Mouse (Mus musculus) hindbrain, embryonic 10.5 days (tissue): Measurements from ENCODE around the gene Map7d2. TPM values are rescaled to one million over a fixed set of nuclear protein-coding genes. Genes with fewer than 3 reads are reported as not detected.
"Not testable (repeated sequence)": the region's sequence is repeated elsewhere in the genome, so short reads cannot be mapped to it uniquely, and the experiment has no call there.

ENCODE experiments used
- DNase-seq: peaks from one replicate; pipeline ENCODE4 v3.0.0-alpha.2; 2017; ENCODE audit warnings: low spot score
- H3K27ac ChIP-seq: fragments of 300-500 bp; sonication (generic); 2 replicates; pipeline ENCODE4 v1.5.1; 2016; ENCODE audit warnings: mild to moderate bottlenecking, moderate library complexity
- H3K27me3 ChIP-seq: fragments of 300-500 bp; sonication (generic); 2 replicates; pipeline ENCODE4 v1.6.1; 2016; ENCODE audit warnings: mild to moderate bottlenecking; ENCODE audit not compliant: poor library complexity, insufficient read depth, severe bottlenecking
- H3K36me3 ChIP-seq: fragments of 300-500 bp; sonication (generic); 2 replicates; pipeline ENCODE4 v1.6.1; 2016; ENCODE audit warnings: mild to moderate bottlenecking, moderate library complexity
- H3K4me1 ChIP-seq: fragments of 300-500 bp; sonication (generic); replicated peaks from 2 replicates; pipeline ENCODE4 v1.6.1; 2016; ENCODE audit warnings: mild to moderate bottlenecking
- H3K4me3 ChIP-seq: fragments of 300-500 bp; sonication (generic); 2 replicates; pipeline ENCODE4 v1.5.1; 2016; ENCODE audit warnings: mild to moderate bottlenecking, moderate library complexity
- H3K9me3 ChIP-seq: fragments of 300-500 bp; sonication (generic); 2 replicates; pipeline ENCODE4 v1.6.1; 2016; ENCODE audit warnings: mild to moderate bottlenecking, moderate library complexity
- WGBS: fragments of 180-500 bp; shearing (Covaris S2); methylation state at CpG from one replicate; pipeline ENCODE4 v1.1.7; 2016; 5-methylcytosine and 5-hydroxymethylcytosine counted together
- polyA plus RNA-seq: library from polyadenylated mRNA; unstranded; fragments of >200 nt; fragmentation: Nextera tagmentation; extraction: Ambion mirVana; gene quantifications from 2 replicates; pipeline ENCODE4 v1.2.1, GENCODE M21; 2016

Gene Map7d2
- polyA plus RNA-seq, 1 experiment from 2014 or later, result 11.2 TPM

GRCm38 (mm10) chrX:159459006-159459654 lies 44.8 kb downstream of the Map7d2 start:
- no peaks in the 10 kb centered on the region for H3K36me3 ChIP-seq
- H3K4me1 ChIP-seq, result peaks cover 11% of the 10 kb centered on the region; the same call in 1 of the 2 replicates
- no peaks in the 10 kb centered on the region for H3K9me3 ChIP-seq
- peaks cover 8% of the 10 kb centered on the region; the same call in 1 of the 2 replicates for H3K27me3 ChIP-seq
- peak overlapping the region; percentile 80 for H3K27ac ChIP-seq
- 37% methylated on average over 7 of the region's 7 CpGs for WGBS
- H3K4me3 ChIP-seq, result peak overlapping the region; percentile 42
- DNase-seq, result peak; percentile 42

GRCm38 (mm10) chrX:159474799-159475198 lies 60.4 kb downstream of the Map7d2 start:
- H3K27ac ChIP-seq, result no peak overlapping the region
- H3K36me3 ChIP-seq, result 0 out of 2 replicates have a peak, but pooled peaks cover 2% of the 10 kb centered on the region
- H3K4me3 ChIP-seq, result no peak overlapping the region
- H3K9me3 ChIP-seq, result no peaks in the 10 kb centered on the region
- H3K4me1 ChIP-seq, result no peaks in the 10 kb centered on the region
- WGBS, result 87% methylated on average over 1 of the region's 1 CpGs
- no peak for DNase-seq
- H3K27me3 ChIP-seq, result peaks cover 4% of the 10 kb centered on the region; the same call in 1 of the 2 replicates

DNA sequence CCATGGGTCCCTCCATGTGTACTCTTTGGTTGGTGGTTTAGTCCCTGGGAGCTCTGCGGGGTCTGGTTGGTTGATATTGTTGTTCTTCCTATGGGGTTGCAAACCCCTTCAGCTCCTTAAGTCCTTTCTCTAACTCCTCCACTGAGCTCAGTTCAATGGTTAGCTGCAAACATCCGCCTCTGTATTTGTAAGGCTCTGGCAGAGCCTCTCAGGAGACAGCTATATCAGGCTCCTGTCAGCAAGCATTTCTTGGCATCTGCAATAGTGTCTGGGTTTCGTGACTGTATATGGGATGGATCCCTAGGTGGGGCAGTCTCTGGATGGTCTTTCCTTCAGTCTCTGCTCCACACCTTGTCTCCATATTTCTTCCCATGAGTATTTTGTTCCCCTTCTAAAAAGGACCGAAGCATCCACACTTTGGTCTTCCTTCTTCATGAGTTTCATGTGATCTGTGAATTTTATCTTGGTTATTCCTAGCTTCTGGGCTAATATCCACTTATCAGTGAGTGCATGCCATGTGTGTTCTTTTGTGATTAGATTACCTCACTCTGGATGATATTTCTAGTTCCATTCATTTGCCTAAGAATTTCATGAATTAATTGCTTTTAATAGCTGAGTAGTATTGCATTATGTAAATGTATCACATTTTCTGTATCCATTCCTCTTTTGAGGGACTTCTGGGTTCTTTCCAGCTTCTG lies 64.0 kb downstream of the Map7d2 start:
- H3K4me1 ChIP-seq, H3K9me3 ChIP-seq, H3K27ac ChIP-seq, DNase-seq, H3K4me3 ChIP-seq, H3K27me3 ChIP-seq, H3K36me3 ChIP-seq: not testable (repeated sequence)
- 84% methylated on average over 4 of the region's 4 CpGs for WGBS

DNA sequence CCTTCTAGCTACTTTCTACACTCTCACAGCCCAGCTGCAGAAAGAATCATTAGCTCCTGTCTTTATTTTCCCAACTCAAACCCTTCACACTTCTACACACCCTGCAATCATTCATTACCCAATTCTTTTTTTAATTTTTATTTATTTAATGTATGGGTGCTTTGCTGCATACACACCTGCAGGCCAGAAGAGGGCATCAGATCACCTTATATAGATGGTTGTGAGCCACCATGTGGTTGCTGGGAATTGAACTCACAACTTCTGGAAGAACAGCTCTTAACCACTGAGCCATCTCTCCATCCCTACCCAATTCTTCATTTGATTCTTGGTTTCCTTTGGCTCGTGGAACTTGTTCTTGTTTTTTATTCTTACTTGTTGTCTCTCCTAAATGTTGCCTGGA lies 69.9 kb downstream of the Map7d2 start:
- WGBS, result 84% methylated on average over 1 of the region's 1 CpGs
- no peak overlapping the region for H3K4me3 ChIP-seq
- H3K27me3 ChIP-seq, result peaks cover 15% of the 10 kb centered on the region
- no peak for DNase-seq
- no peaks in the 10 kb centered on the region for H3K9me3 ChIP-seq
- no peaks in the 10 kb centered on the region for H3K36me3 ChIP-seq
- no peak overlapping the region for H3K27ac ChIP-seq
- no peaks in the 10 kb centered on the region for H3K4me1 ChIP-seq

GRCm38 (mm10) chrX:159503181-159503580 lies 88.8 kb downstream of the Map7d2 start:
- 53% methylated on average over 2 of the region's 2 CpGs for WGBS
- Histone ChIP-seq H3K36me3 (no peaks in the 10 kb centered on the region), H3K27ac (no peak overlapping the region), H3K4me3 (no peak overlapping the region), H3K4me1 (no peaks in the 10 kb centered on the region), H3K27me3 (0 out of 2 replicates have a peak, but pooled peaks cover 7% of the 10 kb centered on the region), H3K9me3 (no peaks in the 10 kb centered on the region)
- DNase-seq, result no peak

- Histone ChIP-seq H3K4me1 (no peaks in the 10 kb centered on the region), H3K9me3 (no peaks in the 10 kb centered on the region), H3K27me3 (peaks cover 14% of the 10 kb centered on the region; the same call in 1 of the 2 replicates), H3K27ac (no peak overlapping the region), H3K36me3 (no peaks in the 10 kb centered on the region), H3K4me3 (no peak overlapping the region)
- no peak for DNase-seq
- 67% methylated on average over 19 of the region's 19 CpGs for WGBS
Measured at GRCm38 (mm10) chrX:159508331-159509036, 94.1 kb downstream of the Map7d2 start.

- no peaks in the 10 kb centered on the region for H3K4me1 ChIP-seq
- 85% methylated on average over 4 of the region's 4 CpGs for WGBS
- no peaks in the 10 kb centered on the region for H3K9me3 ChIP-seq
- H3K4me3 ChIP-seq, result no peak overlapping the region
- DNase-seq, result no peak
- peaks cover 14% of the 10 kb centered on the region; the same call in 1 of the 2 replicates for H3K27me3 ChIP-seq
- H3K27ac ChIP-seq, result no peak overlapping the region
- H3K36me3 ChIP-seq, result no peaks in the 10 kb centered on the region
Measured at GRCm38 (mm10) chrX:159509042-159509441, 94.7 kb downstream of the Map7d2 start.

DNA sequence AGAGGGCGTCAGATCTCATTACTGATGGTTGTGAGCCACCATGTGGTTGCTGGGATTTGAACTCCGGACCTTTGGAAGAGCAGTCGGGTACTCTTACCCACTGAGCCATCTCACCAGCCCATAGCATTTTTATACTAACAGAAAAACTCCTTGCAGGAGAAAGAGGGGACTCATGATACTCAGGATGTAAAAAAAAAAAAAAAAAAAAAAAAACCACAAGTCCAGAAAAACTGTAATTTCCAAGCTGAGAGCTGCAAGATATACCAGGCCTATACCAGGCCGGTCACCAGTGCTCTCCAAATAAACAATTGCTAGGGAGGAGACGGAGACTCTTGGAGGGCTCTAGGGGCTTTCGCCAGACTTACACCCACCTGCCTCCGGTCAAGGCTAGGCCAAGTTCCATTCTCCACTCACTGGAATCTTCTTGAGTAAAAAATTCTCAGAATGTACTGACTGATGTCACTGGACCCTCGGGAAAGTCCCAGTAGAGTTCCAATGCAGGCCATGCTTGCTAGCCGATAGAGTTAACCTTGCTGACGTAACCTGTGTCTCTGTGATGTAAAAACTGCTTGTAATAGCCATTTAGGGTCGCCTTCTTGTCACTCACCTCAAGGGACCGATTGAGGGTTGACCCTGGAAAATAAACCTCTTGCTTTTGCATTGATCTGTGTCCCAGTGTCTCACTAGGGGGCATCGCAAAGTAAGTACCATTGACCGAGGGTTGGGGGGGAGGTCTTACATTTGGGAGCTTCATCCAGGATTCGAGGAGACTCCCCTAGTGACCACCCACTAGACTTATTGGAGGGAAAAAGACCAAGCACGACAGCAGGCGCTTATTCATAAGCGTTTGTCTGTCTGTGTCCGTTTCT lies 95.7 kb downstream of the Map7d2 start:
- Histone ChIP-seq H3K27ac (no peak overlapping the region), H3K9me3 (no peaks in the 10 kb centered on the region), H3K4me1 (no peaks in the 10 kb centered on the region), H3K36me3 (no peaks in the 10 kb centered on the region), H3K27me3 (peaks cover 11% of the 10 kb centered on the region; the same call in 1 of the 2 replicates), H3K4me3 (no peak overlapping the region)
- 81% methylated on average over 19 of the region's 19 CpGs for WGBS
- no peak for DNase-seq

DNA sequence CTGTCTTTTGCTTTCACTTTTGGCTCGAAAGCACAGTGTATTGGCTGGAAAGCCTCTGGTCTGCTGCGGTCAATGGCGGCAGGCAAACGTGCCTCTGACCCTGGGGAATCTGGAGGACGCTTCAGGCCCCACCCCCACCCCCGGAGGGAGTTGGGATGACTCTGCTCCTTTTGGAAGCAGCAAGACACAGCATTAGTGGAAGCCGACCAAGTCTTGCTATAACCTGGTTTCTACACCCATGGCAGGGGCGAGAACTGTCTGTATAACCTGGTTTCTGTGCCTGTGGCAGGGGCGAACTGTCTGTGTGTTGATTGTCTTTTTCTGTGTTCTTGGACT lies 96.3 kb downstream of the Map7d2 start:
- Histone ChIP-seq H3K36me3 (no peaks in the 10 kb centered on the region), H3K9me3 (no peaks in the 10 kb centered on the region), H3K27ac (no peak overlapping the region), H3K4me3 (no peak overlapping the region), H3K4me1 (no peaks in the 10 kb centered on the region), H3K27me3 (peaks cover 11% of the 10 kb centered on the region; the same call in 1 of the 2 replicates)
- no peak for DNase-seq
- 77% methylated on average over 9 of the region's 9 CpGs for WGBS

- Histone ChIP-seq H3K9me3 (no peaks in the 10 kb centered on the region), H3K36me3 (no peaks in the 10 kb centered on the region), H3K4me1 (no peaks in the 10 kb centered on the region), H3K27me3 (0 out of 2 replicates have a peak, but pooled peaks cover 13% of the 10 kb centered on the region), H3K27ac (no peak overlapping the region), H3K4me3 (no peak overlapping the region)
- no peak for DNase-seq
- WGBS, result 88% methylated on average over 6 of the region's 6 CpGs
Measured at GRCm38 (mm10) chrX:159515599-159515998, 101.2 kb downstream of the Map7d2 start.

DNA sequence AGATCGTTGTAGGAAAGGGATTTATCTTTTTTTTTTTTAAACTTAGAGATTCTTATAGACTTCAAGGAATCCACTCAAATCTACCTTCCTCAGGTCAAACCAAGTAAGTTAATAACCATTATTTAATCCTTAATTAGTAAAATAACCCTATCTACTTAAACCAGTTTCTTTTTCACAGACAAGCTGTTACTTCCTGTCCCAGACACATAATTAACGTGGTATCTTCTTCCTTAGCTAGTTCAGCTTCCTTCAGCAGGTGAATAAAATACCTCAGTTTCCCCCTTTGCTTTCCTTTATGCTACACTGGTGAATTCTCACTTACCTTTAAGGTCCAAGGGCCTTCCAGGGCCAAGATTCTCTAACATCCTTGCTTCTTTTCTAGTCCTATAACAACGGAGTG lies 107.4 kb downstream of the Map7d2 start:
- WGBS, result 78% methylated on average over 3 of the region's 3 CpGs
- DNase-seq, result no peak
- Histone ChIP-seq H3K27me3 (peaks cover 23% of the 10 kb centered on the region), H3K9me3 (no peaks in the 10 kb centered on the region), H3K4me1 (no peaks in the 10 kb centered on the region), H3K27ac (no peak overlapping the region), H3K36me3 (no peaks in the 10 kb centered on the region), H3K4me3 (no peak overlapping the region)

DNA sequence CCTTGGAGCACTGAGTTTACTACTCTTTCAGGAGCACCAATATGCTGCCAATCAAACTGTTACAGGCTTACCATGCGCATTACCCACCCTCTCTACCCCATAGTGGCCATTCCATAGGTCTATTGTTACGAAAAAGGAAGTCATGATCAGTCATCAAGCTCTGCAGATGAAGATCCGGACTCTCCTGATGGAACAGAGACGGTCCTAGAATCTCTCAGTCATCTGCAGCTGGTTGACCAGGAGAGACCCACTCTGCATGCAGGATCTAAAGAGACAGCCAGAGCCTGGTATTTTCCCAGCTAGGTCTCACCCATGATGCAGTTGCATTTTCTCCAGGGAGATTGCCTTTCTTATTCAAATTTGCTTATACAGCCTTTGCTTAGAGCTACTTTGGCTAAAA lies 108.3 kb downstream of the Map7d2 start:
- no peaks in the 10 kb centered on the region for H3K4me1 ChIP-seq
- H3K9me3 ChIP-seq, result no peaks in the 10 kb centered on the region
- no peak overlapping the region for H3K4me3 ChIP-seq
- H3K27ac ChIP-seq, result no peak overlapping the region
- no peaks in the 10 kb centered on the region for H3K36me3 ChIP-seq
- no peak for DNase-seq
- H3K27me3 ChIP-seq, result peaks cover 32% of the 10 kb centered on the region
- WGBS, result 80% methylated on average over 4 of the region's 4 CpGs
